Mouse (Mus musculus) intestine, postnatal 0 days (tissue): ENCODE results near the gene Astn1. TPM values are rescaled to one million over a fixed set of nuclear protein-coding genes. Genes with fewer than 3 reads are reported as not detected.

Source experiments
- ATAC-seq: fragments of 200-750 bp; cut with Nextera tagmentation; 2 replicates; pipeline ENCODE4 v1.8.0; 2017; ENCODE audit warnings: mild to moderate bottlenecking, moderate TSS enrichment, moderate library complexity
- H3K27ac ChIP-seq: fragments of 300-500 bp; sonication (generic); 2 replicates; pipeline ENCODE4 v1.5.1; 2014; ENCODE audit warnings: mild to moderate bottlenecking, low read depth, low read length, moderate library complexity
- H3K27me3 ChIP-seq: fragments of 300-500 bp; sonication (generic); replicated peaks from 2 replicates; pipeline ENCODE4 v1.6.1; 2014; ENCODE audit warnings: low read length, mixed read lengths; ENCODE audit not compliant: control insufficient read depth, insufficient read depth
- H3K36me3 ChIP-seq: fragments of 300-500 bp; sonication (generic); 2 replicates; pipeline ENCODE4 v1.6.1; 2014; ENCODE audit warnings: mild to moderate bottlenecking, moderate library complexity; ENCODE audit not compliant: control insufficient read depth, insufficient read depth
- H3K4me1 ChIP-seq: fragments of 300-500 bp; sonication (generic); replicated peaks from 2 replicates; pipeline ENCODE4 v1.6.1; 2014; ENCODE audit warnings: antibody characterized with exemption, low read length, mixed read lengths; ENCODE audit not compliant: control insufficient read depth, insufficient read depth
- H3K4me2 ChIP-seq: fragments of 300-500 bp; sonication (generic); replicated peaks from 2 replicates; pipeline ENCODE4 v1.6.1; 2014; ENCODE audit warnings: low read depth, mild to moderate bottlenecking, moderate library complexity
- H3K4me3 ChIP-seq: fragments of 300-500 bp; sonication (generic); 2 replicates; pipeline ENCODE4 v1.5.1; 2014; ENCODE audit warnings: low read depth, low read length
- H3K9ac ChIP-seq: fragments of 300-500 bp; sonication (generic); 2 replicates; pipeline ENCODE4 v1.6.1; 2014; ENCODE audit warnings: mild to moderate bottlenecking, low read depth, low read length
- H3K9me3 ChIP-seq: fragments of 300-500 bp; sonication (generic); 2 replicates; pipeline ENCODE4 v1.6.1; 2016; ENCODE audit warnings: mixed run types; ENCODE audit not compliant: control insufficient read depth
- CTCF ChIP-seq: sonication (generic); IDR thresholded peaks from 2 replicates; pipeline ENCODE4 v1.5.1; 2016; ENCODE audit warnings: low read depth, mild to moderate bottlenecking, control low read depth, antibody characterized with exemption, moderate library complexity
- WGBS: fragments of 180-500 bp; shearing (Covaris S2); extraction: QIAGEN DNeasy Blood & Tissue Kit; methylation state at CpG from one replicate; pipeline ENCODE4 v1.1.7; 2014; 5-methylcytosine and 5-hydroxymethylcytosine counted together
- polyA plus RNA-seq: library from polyadenylated mRNA; unstranded; fragments of >200 nt; fragmentation: Nextera tagmentation; extraction: Ambion mirVana; gene quantifications from 2 replicates; pipeline ENCODE4 v1.2.1, GENCODE M21; 2015

Gene Astn1
- polyA plus RNA-seq, 1 experiment from 2014 or later = 0.48 TPM

DNA sequence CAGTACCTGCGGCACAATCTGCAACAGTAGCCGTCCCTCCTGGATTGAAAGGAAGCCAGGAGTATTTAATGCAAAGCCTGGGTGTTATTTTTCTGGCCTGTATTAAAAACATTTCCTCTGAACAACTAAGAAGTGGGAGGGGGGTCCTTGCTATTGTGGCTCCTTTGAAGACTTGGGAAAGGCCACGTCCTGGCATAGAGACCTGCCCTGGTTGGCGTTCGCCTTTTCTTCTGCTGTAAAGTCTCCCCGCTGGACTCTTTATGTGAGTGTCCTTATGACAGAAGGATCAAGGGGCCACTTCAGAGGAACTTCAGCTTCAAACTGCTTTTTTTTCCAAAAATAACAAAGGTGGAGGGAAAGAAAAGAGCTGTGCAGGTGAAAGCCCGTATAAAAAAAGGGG, 85.9 kb downstream of the Astn1 start:
- H3K4me3 ChIP-seq = no peak overlapping the region
- 87% methylated on average over 7 of the region's 7 CpGs for WGBS
- no peak overlapping the region for H3K9ac ChIP-seq
- H3K27me3 ChIP-seq = no peaks in the 10 kb centered on the region
- no peak for ATAC-seq
- H3K9me3 ChIP-seq = no peaks in the 10 kb centered on the region
- no peak overlapping the region for H3K4me2 ChIP-seq
- TF ChIP-seq CTCF = no peak
- no peaks in the 10 kb centered on the region for H3K4me1 ChIP-seq
- no peak overlapping the region for H3K27ac ChIP-seq
- no peaks in the 10 kb centered on the region for H3K36me3 ChIP-seq

DNA sequence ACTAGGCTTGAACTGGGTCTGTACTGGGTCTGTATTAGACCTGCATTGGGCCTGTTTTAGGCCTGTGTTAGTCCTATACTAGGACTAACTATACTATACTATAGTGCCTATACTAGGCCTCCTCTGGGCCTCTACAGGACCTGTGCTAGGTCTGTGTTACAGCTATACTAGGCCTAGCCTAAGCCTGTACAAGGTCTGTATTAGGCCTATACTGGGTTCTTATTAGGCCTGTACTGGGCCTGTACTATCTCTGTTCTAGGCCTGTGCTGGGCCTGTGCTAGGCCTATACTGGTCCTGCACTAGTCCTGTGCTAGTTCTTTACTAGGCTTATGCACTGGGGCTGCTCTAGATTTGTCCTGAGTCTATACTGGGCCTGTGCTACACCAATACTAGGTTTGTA, 90.6 kb downstream of the Astn1 start:
- ATAC-seq = no peak
- TF ChIP-seq CTCF = no peak
- H3K27me3 ChIP-seq = no peaks in the 10 kb centered on the region
- H3K36me3 ChIP-seq = no peaks in the 10 kb centered on the region
- no peaks in the 10 kb centered on the region for H3K4me1 ChIP-seq
- no peak overlapping the region for H3K27ac ChIP-seq
- H3K4me3 ChIP-seq = no peak overlapping the region
- no peak overlapping the region for H3K4me2 ChIP-seq
- no peak overlapping the region for H3K9ac ChIP-seq
- no peaks in the 10 kb centered on the region for H3K9me3 ChIP-seq

DNA sequence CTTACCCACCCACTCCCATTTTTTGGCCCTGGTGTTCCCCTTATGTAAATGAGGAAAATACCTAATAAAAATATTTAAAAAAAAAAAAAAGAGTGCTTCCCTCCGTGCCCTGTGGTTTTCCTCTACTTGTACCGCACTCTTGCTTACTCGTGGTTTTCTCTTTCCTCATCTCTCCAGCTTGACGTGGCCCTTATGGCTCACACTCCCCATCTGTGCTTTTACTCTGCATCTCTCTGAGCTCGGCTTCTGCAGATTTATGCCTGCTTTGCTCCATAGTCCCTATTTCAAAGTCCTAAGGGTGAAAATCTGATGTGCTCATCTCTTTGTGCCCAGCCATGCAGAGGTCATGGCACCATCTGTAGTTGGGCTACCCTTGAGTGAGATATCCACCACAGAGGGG, 91.5 kb downstream of the Astn1 start:
- no peak for TF ChIP-seq CTCF
- H3K9me3 ChIP-seq = no peaks in the 10 kb centered on the region
- 79% methylated on average over 5 of the region's 5 CpGs for WGBS

DNA sequence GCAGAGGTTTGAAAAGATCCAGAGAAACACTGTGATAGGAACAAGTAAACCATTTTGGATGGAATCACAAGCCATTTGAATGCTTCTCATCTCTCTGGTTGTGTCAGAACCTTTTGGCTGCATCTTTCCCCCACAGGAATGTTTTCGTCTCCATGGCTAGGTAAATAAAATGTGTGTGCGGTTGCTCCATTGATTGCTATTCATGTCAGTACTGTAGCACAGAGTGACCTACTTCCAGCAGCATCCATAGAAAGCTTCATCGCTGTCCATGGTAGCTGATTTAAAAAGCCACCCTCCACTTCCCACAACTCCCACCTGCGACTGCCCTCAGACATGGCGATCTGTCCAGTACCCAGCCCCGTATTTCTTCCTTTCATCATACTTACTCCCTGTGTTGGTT, 101.9 kb downstream of the Astn1 start:
- ATAC-seq = no peak
- no peak overlapping the region for H3K27ac ChIP-seq

More for the DNA sequence above, 91.5 kb downstream of the Astn1 start:
- no peak overlapping the region for H3K4me2 ChIP-seq
- no peak overlapping the region for H3K4me3 ChIP-seq
- H3K27ac ChIP-seq = no peak overlapping the region
- no peaks in the 10 kb centered on the region for H3K36me3 ChIP-seq
- ATAC-seq = no peak
- no peak overlapping the region for H3K9ac ChIP-seq
- no peaks in the 10 kb centered on the region for H3K4me1 ChIP-seq
- no peaks in the 10 kb centered on the region for H3K27me3 ChIP-seq

DNA sequence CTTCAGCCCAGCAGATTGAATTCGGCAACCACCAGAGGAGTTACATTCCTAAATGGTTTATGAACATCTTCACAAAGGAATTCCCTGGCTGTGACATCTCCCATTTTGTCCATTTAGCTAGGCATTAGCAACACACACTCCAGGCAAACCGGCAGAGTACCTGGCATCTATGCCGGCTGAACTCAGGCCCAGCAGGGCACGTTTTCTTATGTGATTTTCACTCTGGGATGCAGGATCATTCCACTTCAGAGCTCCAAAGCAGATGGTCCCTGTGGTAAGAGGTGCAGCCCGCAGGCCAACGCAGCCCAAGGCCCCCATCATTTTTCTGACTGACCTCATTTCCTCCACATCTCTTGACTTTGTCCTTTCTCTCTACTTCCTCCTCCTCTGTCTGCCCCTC, 103.2 kb downstream of the Astn1 start:
- no peak overlapping the region for H3K9ac ChIP-seq
- H3K4me2 ChIP-seq = no peak overlapping the region
- no peaks in the 10 kb centered on the region for H3K27me3 ChIP-seq
- TF ChIP-seq CTCF = no peak
- ATAC-seq = no peak
- 63% methylated on average over 6 of the region's 6 CpGs for WGBS
- H3K4me3 ChIP-seq = no peak overlapping the region
- no peaks in the 10 kb centered on the region for H3K36me3 ChIP-seq
- H3K9me3 ChIP-seq = no peaks in the 10 kb centered on the region
- H3K27ac ChIP-seq = no peak overlapping the region
- no peaks in the 10 kb centered on the region for H3K4me1 ChIP-seq

More for the DNA sequence above, 101.9 kb downstream of the Astn1 start:
- no peak for TF ChIP-seq CTCF
- no peaks in the 10 kb centered on the region for H3K27me3 ChIP-seq
- no peaks in the 10 kb centered on the region for H3K4me1 ChIP-seq
- H3K4me2 ChIP-seq = no peak overlapping the region
- WGBS = 64% methylated on average over 6 of the region's 6 CpGs
- no peaks in the 10 kb centered on the region for H3K36me3 ChIP-seq
- no peak overlapping the region for H3K4me3 ChIP-seq
- no peak overlapping the region for H3K9ac ChIP-seq
- no peaks in the 10 kb centered on the region for H3K9me3 ChIP-seq

DNA sequence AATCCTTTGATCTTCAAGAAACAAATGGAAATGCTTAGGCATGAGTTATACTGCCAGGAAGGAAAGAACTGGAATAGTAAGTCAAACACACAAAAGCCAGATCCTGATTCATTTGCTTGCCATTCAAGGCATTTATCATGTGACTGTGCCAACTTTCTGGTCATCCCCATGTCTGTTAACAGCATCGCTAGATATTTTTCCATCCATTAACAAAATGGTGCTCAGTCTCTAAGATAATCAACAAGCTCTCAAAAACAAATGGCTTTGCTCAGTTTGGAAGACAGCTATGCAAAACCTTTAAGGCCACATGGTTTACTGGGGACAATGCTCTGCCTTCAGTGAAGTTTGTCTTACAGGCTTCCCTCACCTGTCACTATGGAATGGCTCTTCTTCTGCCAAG, 115.8 kb downstream of the Astn1 start:
- Histone ChIP-seq H3K9me3 (no peaks in the 10 kb centered on the region), H3K27ac (no peak overlapping the region), H3K4me1 (no peaks in the 10 kb centered on the region), H3K9ac (no peak overlapping the region), H3K36me3 (no peaks in the 10 kb centered on the region), H3K27me3 (no peaks in the 10 kb centered on the region), H3K4me2 (no peak overlapping the region), H3K4me3 (no peak overlapping the region)
- TF ChIP-seq CTCF = no peak
- 81% methylated on average over 1 of the region's 1 CpGs for WGBS
- ATAC-seq = no peak

DNA sequence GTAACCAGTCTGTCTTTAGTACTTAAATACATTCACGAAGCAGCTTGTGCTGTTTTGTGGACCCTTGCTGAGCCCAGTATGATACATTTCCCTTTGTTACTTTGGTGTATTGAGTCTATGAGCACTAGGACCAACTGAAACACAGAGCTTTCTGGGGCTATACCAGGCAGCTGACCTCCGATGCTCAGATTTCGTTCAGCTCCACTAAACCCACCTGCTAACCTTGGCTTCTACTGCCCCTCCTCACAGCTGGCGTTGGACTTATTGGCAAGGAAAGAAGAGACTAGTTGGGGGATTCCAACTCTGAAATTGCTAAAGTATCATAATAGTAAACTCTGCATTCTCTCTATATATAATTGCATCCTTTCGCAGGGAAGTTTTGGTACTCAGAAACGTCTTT, 118.2 kb downstream of the Astn1 start:
- Histone ChIP-seq H3K4me3 (no peak overlapping the region), H3K27me3 (no peaks in the 10 kb centered on the region), H3K27ac (no peak overlapping the region), H3K4me2 (no peak overlapping the region), H3K4me1 (no peaks in the 10 kb centered on the region), H3K9me3 (no peaks in the 10 kb centered on the region), H3K9ac (no peak overlapping the region), H3K36me3 (no peaks in the 10 kb centered on the region)
- TF ChIP-seq CTCF = no peak
- no peak for ATAC-seq
- 83% methylated on average over 6 of the region's 6 CpGs for WGBS
